Mouse (Mus musculus) Patski (cell line): ENCODE results near the gene Jrkl. TPM values are rescaled to one million over a fixed set of nuclear protein-coding genes. Genes with fewer than 3 reads are reported as not detected.

Source experiments
- ATAC-seq: fragments of 100-300 bp; one replicate; pipeline ENCODE4 v1.8.0; 2021
- CTCF ChIA-PET: fragments of 350-600 bp; sonication (Branson Sonifier 250); formaldehyde crosslinking; loops from one replicate; lab custom pipeline; 2022; ENCODE audit warnings: inconsistent platforms; lab: Charles Lee
- POLR2A ChIA-PET: fragments of 350-600 bp; sonication (Branson Sonifier 250); formaldehyde crosslinking; loops from one replicate; lab custom pipeline; 2022; ENCODE audit warnings: antibody characterized with exemption, inconsistent platforms; lab: Charles Lee
- DNase-seq: peaks from one replicate; pipeline ENCODE4 v3.0.0-alpha.2; 2011; ENCODE audit warnings: low read depth, low spot score
- H3K27me3 ChIP-seq: fragments of 371-371 bp; one replicate; pipeline ENCODE4 v1.5.1; 2021
- CTCF ChIP-seq: fragments of 100-300 bp; IDR thresholded peaks from one replicate; pipeline ENCODE4 v1.5.1; 2021
- in situ Hi-C: fragments of 300-500 bp; cut with MboI; formaldehyde crosslinking; loops from 3 replicates; pipeline ENCODE4 v1.11.1; 2018; ENCODE audit warnings: low pct_unique_long_range_greater_than_20kb, mixed read lengths
- polyA plus RNA-seq: library from polyadenylated mRNA; unstranded; gene quantifications from one replicate; pipeline ENCODE4 v1.2.3, GENCODE M21; 2021

Jrkl gene
- polyA plus RNA-seq, 1 experiment from 2014 or later = 8.8 TPM

DNA sequence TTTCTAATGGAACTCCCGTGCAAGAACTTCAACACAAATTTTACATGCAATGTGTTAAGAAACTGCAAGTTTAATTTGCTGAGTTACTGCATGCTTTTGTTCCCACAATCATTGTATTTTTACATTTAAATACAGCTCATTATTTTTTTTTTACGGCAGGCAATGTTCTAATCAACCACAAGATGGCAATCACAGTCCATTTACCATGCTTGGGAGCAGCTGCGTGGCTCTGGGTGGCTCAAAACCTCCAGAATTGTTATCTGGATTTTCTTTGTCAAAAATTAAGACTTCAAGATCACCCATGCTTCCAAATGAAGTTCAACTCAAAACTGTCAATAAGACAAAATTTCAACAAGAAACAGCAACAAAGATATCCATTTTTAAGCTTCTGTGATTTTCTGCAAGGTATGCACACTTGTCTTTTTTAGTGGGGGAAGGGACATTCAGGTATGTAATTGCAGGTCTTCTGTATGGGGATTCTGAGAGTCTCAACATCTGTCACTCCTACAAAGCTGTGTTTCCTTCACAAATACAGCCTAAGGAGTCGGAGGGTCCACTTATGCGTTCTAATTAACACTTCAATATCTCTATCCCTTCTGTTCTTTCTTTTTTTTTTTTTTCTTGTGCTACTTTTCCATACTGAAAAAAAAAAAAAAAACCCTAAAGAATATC lies 13.9 kb downstream of the Jrkl start:
- in situ Hi-C loops = loop anchor here (10.0 kb wide), 1 partner anchor 573 kb away; no protein-coding TSS in a partner anchor
- ATAC-seq = no peak
- ChIA-PET CTCF (interaction anchor here (0.6 to 4.4 kb wide), 16 partner anchors 10 to 595 kb away, joined by 3 to 40 read pairs (median 4); partner anchors contain the start of genes Cep57 and Fam76b), POLR2A (no interaction called here)
- no peak for DNase-seq
- peak; percentile 82 for TF ChIP-seq CTCF
- H3K27me3 ChIP-seq = peaks cover 4% of the 10 kb centered on the region

DNA sequence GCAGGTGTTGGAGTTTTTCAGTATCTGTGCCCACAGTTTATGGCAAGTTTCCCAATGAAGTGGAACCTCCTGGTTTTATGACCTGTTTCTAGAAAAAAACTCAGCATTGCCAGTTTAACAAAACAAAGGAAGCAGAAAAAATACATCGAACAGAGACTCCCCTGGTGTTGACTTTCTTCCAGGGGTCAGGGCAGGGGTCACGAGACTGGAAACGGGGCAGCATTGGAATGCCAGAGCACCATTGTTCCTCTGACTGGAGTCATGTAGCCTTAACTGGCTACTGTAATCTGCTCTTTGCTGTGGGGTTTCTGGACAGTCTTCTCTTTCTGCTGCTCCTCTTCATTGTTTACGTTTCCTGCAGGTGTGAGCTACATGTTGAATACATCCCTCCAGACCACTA lies 15.1 kb downstream of the Jrkl start:
- DNase-seq (no peak), ATAC-seq (no peak)
- ChIA-PET POLR2A (no interaction called here), CTCF (interaction anchor here (1.2 to 4.4 kb wide), 5 partner anchors 10 to 593 kb away, joined by 3 to 40 read pairs (median 5); no protein-coding TSS in a partner anchor)
- no peak for TF ChIP-seq CTCF
- in situ Hi-C loops = loop anchor here (10.0 kb wide), 1 partner anchor 574 kb away; no protein-coding TSS in a partner anchor
- H3K27me3 ChIP-seq = peaks cover 4% of the 10 kb centered on the region

DNA sequence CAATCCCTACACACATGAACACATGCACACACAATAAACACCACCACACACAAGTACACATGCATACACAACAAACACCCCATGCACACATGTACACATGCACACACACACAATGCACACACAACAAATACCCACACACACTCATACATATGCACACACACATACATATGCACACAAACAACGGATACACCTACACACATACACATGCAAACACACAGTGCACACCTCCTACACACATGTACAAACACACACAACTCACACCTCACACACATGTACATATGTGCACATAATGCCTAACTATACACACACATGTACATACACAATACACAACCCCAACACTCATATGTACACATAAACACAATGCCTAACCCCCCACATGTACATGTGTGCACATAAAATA lies 19.8 kb downstream of the Jrkl start:
- ATAC-seq (no peak), DNase-seq (no peak)
- POLR2A ChIA-PET = no interaction called here
- CTCF ChIA-PET = no interaction called here
- peaks cover 17% of the 10 kb centered on the region for H3K27me3 ChIP-seq
- in situ Hi-C loops = no loop called here
- TF ChIP-seq CTCF = no peak

DNA sequence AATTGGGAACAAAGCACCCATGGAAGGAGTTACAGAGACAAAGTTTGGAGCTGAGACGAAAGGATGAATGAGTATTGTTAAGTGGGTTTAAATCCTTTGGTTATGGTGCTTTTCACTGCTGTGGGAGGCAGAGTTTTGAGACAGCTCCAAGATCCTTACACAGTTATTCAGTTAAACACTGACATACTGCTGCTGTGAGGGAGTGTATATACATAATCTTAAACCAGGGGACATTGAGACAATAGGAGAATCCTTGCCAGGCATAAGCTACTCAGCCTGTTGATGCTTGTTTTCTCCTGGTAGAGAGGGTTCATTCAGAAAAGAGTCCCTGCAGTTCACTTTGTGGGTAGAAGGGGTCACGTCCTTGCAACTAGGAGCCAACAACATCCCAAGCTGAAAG lies 39.3 kb downstream of the Jrkl start:
- in situ Hi-C loops = no loop called here
- peaks cover 34% of the 10 kb centered on the region for H3K27me3 ChIP-seq
- no peak for DNase-seq
- no peak for ATAC-seq
- ChIA-PET CTCF (no interaction called here), POLR2A (no interaction called here)
- no peak for TF ChIP-seq CTCF

DNA sequence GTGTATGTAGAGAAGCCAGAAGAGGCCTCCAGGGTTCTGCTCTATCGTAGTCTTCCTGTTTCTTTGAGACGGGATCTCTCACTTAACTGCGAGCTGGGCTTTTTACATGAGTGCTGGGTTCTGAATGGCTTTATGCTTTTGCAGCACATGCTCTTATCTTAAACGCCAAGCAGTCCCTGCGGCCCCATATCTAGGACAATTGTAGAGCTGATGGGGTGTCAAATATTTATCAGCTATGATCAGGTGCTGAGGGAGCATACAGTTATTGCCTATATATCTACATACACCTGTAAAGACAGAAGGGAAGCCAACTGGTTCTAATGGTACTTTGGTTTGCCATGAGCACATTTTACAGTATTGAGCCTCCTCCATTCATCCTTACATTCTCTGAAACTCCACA lies 41.9 kb downstream of the Jrkl start:
- ChIA-PET POLR2A (no interaction called here), CTCF (interaction anchor here (0.8 kb wide), 1 partner anchor 8 kb away, joined by 5 read pairs; no protein-coding TSS in a partner anchor)
- ATAC-seq (no peak), DNase-seq (no peak)
- no peak for TF ChIP-seq CTCF
- in situ Hi-C loops = no loop called here
- H3K27me3 ChIP-seq = peaks cover 48% of the 10 kb centered on the region

DNA sequence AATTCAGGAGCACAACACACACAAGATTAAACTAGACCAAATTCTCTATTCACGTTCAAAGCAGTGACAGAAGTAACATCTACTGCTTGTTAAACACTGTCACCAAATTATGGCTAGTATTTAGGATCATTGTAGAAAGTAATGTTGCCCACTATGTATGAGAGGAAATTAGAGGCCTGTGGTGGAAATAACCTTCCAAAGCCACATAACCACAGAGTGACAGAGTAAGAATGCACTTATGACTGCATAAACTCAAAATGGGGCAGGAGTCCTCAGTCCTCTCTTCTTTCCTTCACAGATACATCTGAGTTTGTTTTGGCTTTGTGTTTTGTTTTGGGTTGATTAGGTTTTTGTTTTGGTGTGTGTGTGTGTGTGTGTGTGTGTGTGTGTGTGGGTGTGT lies 42.5 kb downstream of the Jrkl start:
- peaks cover 48% of the 10 kb centered on the region for H3K27me3 ChIP-seq
- TF ChIP-seq CTCF = no peak
- ATAC-seq (no peak), DNase-seq (no peak)
- in situ Hi-C loops = no loop called here
- CTCF ChIA-PET = interaction anchor here (0.8 kb wide), 1 partner anchor 8 kb away, joined by 5 read pairs; no protein-coding TSS in a partner anchor
- POLR2A ChIA-PET = no interaction called here

DNA sequence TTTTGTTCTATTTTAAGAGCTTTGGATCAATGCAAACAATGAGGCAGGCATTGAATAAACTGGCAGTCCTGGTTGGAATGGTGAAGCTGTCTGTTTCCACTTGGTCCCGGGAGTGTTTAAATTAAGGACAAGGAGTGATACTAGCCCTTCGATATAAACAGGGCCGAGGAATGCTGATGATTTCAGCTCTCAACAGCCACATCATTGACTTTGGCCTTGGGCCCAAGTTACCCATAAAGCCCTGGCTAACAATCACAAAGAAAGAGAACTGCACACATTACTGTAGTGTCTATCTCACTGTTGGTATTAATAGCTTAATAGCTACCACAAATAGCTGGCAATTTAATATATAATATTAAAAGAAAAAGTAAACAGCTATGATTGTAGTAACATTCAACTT lies 45.5 kb downstream of the Jrkl start:
- peaks cover 44% of the 10 kb centered on the region for H3K27me3 ChIP-seq
- in situ Hi-C loops = no loop called here
- CTCF ChIA-PET = interaction anchor here (1.1 kb wide), 1 partner anchor 12 kb away, joined by 3 read pairs; no protein-coding TSS in a partner anchor
- no peak for TF ChIP-seq CTCF
- no peak for DNase-seq
- POLR2A ChIA-PET = no interaction called here
- ATAC-seq = no peak

DNA sequence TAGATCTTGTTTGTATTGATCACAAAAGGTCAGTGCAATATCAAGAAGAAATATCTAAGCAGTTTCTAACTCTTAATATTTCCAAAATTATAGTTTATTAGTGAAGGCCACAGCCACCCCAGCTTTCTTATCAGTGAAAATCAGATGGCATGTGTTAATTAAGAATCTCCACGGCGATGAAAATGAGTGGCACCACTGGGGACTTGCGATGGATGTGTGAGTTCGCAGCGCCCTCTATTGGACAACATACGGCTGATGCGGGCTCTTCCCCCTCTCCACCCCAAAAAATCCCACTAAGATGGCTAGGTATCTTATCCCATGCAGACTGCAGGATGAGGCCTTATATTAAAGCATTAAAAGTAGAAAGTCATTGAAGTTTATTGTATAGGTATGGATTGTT lies 49.9 kb downstream of the Jrkl start:
- DNase-seq (no peak), ATAC-seq (no peak)
- peaks cover 13% of the 10 kb centered on the region for H3K27me3 ChIP-seq
- ChIA-PET POLR2A (no interaction called here), CTCF (interaction anchor here (1.0 to 1.3 kb wide), 3 partner anchors 8 to 16 kb away, joined by 3 to 8 read pairs (median 5); no protein-coding TSS in a partner anchor)
- peak; percentile 70 for TF ChIP-seq CTCF
- in situ Hi-C loops = no loop called here

DNA sequence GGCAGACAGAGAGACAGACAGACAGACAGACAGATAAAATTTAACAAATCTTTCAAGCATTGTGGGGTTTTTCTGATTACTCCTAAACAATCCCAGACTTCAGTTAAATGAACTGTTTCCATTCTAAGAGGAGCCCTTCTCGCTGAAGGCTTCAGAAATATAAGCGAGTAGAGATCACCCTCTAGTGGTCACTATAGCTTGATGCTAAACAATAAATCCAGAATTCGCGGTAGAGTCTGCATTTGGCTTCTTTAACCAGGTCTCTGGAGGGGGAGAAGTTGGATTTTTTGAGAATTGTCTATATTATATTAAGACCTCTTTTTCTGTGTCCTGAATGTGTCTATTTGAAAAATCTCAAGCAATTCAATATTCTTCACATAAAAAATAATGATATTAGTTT lies 50.4 kb downstream of the Jrkl start:
- peak; percentile 48 for TF ChIP-seq CTCF
- POLR2A ChIA-PET = no interaction called here
- in situ Hi-C loops = no loop called here
- ATAC-seq = peak; percentile 83
- H3K27me3 ChIP-seq = peaks cover 12% of the 10 kb centered on the region
- peak; percentile 10 for DNase-seq
- CTCF ChIA-PET = interaction anchor here (1.0 to 1.3 kb wide), 3 partner anchors 8 to 16 kb away, joined by 3 to 8 read pairs (median 5); no protein-coding TSS in a partner anchor

DNA sequence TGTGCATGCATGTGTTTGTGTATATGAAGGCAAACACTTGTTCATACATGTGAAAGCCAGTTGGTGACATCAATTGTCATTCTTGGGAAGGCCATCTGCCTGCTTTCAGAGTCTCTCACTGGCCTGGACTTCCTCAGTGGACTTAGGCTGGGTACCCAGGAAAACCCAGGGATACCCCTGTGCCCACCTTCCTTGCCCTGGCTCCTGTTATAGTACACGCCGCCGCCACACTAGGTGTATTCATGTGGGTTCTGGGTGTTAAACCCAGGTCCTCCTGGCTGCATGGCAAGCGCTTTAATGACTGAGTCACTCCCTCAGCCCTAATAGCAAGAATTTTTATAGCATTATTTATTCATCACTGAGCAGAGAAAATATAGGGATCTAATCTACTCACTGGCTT lies 51.0 kb downstream of the Jrkl start:
- no peak for ATAC-seq
- TF ChIP-seq CTCF = no peak
- in situ Hi-C loops = no loop called here
- ChIA-PET POLR2A (no interaction called here), CTCF (interaction anchor here (1.0 to 1.3 kb wide), 2 partner anchors 8 to 15 kb away, joined by 3 to 8 read pairs; no protein-coding TSS in a partner anchor)
- DNase-seq = no peak
- H3K27me3 ChIP-seq = peaks cover 12% of the 10 kb centered on the region

Other genes with a start within 250 kb of the Jrkl start
- 11.8 TPM for gene Ccdc82, start 1.1 kb upstream of the Jrkl start, polyA plus RNA-seq
- gene Maml2, start 52.1 kb upstream of the Jrkl start, polyA plus RNA-seq = 10.5 TPM
- gene Gm17571, start 200.9 kb upstream of the Jrkl start, polyA plus RNA-seq = not detected